Mouse (Mus musculus) kidney, adult 11 months (tissue): ENCODE measurements around the gene Rfx4.

Experiments
- DNase-seq: peaks from one replicate; pipeline ENCODE4 v3.0.0; 2022

Gene Rfx4

DNA sequence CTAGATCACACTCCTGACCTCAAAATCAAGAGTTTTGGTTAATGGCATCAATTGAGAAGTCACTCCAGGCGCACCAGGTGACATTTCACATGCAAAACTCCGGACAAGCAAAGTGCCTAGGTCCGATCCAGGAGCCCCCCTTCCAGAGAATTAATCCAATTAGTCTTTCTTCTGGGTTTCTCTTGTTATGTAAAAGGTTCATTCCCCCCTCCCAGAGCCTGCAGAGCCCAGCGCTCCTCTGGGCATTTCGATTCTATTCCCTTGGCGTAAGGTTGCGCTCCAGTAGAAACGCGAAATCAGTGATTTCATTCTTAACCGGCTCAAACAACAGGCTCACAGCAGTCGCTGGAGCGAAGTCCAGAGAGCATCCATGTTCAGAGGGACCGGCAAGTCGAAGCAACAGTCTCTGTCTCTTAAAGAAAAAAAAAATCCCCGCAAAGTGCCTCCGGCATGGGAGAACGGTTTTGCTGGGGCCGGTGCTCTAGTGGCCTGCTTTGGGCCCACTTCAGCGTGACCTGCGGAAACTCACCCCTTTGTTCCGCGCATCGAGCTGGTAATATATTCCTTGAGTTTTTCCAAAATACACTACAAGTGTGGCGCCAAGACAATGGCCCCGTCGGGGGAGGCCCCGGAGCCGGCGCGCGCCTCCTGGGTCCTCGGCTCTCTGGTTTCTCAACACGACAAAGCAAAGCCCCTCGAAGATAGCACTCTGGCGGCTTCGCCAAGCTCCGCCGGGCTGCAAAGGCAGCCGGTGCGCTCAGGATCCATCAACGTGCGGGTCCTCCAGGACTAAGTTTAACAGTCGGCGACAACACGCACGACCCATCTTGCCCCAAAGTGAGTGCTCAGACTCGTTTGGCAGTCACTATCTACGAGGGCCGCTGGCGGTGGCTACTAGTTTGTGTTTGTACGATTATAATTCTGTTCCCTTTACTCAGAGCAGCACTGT is 2.9 kb downstream of the Rfx4 start:
- peak; percentile 18 for DNase-seq

- DNase-seq, result no peak
Observed at GRCm38 (mm10) chr10:84759511-84760117, 3.8 kb downstream of the Rfx4 start.

GRCm38 (mm10) chr10:84760118-84761111 is 4.6 kb downstream of the Rfx4 start:
- no peak for DNase-seq

- DNase-seq, result no peak
Observed at GRCm38 (mm10) chr10:84768766-84769165, 12.9 kb downstream of the Rfx4 start.

DNA sequence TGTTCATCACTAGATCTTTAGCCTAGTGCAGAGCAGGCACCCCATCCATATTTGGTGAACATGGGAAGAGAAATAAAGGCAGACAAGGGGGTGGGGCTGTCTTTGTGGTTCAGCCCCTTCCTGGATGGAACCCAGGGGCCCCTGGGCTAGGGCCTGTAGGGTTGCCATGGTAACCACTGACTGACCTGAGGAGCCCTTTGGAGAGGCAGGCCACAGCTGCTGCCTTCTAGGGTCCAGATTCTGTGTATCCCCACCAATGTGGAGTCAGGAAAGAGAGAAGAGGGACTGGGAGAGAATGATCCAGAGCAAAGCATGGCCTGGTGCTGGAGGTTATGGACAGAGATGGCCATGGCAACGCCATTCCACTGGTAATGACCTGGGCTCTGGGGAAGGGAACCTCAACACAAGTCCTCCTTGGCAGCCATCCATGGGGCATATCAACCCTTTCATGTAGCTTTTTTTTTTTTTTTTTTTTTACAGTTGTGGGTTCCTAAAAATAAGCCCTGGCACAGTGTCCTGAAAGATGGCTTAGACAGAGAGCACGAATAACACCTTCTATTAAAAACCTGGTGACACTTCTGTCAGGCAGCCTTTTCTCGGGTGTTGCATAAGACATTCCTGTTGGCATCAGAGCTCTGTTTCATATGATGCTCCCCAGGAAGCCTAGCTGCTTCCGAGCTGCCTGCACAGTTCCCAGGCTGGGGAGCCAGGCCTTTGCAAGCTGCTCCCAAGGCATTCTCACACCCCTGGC is 16.7 kb downstream of the Rfx4 start:
- DNase-seq, result no peak

- DNase-seq, result no peak
Observed at GRCm38 (mm10) chr10:84773889-84774288, 18.0 kb downstream of the Rfx4 start.

- peak; percentile 55 for DNase-seq
Observed at GRCm38 (mm10) chr10:84774573-84774972, 18.7 kb downstream of the Rfx4 start.

GRCm38 (mm10) chr10:84777109-84777508 is 21.2 kb downstream of the Rfx4 start:
- DNase-seq, result no peak

DNA sequence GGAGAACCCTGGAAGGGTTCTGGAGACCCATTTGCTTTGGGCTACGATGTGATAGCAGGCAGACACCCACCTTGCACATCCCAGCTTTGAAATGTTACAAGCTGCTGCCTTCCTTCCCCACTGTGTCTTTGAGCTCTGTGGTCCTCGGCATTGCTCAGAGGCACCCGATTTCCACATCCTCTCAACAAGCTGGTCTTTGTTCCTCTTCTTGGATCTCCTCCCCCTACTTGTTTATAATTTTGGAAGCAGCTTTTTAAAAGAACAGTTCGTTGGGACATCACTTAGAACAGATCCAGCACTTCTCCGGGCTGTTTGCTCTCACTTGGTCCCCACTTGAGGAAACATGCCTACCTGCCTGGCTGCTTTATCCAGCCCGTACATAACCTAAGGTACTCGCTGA is 22.1 kb downstream of the Rfx4 start:
- no peak for DNase-seq

DNA sequence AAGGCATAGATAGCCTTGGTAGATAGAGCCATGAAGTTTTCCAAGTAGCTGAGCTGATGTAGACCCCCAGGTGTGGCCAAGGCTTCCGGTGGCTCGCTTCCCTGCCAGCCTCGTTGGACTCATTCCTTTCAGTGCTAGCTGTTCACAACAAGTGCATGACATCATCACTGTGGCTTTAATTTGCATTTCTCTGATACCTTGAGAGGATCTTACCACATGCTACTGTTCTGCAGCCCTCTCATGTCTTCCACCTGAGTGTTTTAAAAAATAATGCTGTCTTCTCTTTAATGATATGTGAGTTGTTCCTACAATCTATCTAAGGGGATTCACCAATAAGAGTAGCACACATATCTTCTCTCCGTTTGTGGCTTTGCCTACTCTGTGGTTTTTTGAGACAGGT is 25.0 kb downstream of the Rfx4 start:
- DNase-seq, result no peak

DNA sequence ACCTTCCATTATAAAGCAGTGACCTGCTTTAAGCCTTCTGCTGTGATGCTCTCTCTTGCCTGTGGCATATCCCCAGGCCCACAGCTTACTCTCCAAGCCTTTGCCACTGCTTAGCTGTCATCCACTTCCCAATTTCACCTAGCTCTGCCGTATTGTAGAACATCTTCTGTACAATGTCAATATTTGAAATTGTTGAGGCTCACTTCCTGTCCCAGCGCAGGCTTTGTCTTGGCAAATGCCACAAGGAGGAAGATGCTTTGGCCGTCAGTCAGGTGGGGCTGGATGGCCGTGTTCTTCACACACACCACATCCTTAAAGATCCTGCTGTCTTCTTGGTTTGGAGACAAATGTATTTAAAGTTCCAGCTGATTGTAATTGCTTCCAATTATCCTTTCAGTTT is 29.5 kb downstream of the Rfx4 start:
- no peak for DNase-seq

GRCm38 (mm10) chr10:84790323-84790722 is 34.5 kb downstream of the Rfx4 start:
- DNase-seq, result no peak

- DNase-seq, result no peak
Observed at GRCm38 (mm10) chr10:84791181-84791580, 35.3 kb downstream of the Rfx4 start.

DNA sequence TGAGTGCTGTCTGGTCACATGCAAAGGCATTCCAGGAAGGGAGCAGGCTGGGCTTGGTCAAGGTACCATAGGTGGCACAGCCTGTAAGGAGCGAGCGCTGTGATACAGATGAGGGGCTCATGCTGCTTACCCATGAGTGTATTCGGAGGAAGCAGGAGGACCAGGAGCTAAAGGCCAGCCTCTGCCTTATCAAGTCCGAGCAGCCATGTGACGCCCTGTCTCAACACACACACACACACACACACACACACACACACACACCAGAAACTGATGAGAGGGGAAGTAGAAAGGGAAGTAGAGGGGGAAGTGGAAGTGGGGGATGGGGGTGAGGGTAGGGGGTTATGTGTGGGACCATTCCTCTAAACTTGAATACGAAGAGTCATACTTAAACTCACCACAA is 45.7 kb downstream of the Rfx4 start:
- DNase-seq, result no peak

- DNase-seq, result no peak
Observed at GRCm38 (mm10) chr10:84803216-84803844, 47.5 kb downstream of the Rfx4 start.

- no peak for DNase-seq
Observed at GRCm38 (mm10) chr10:84805576-84805975, 49.7 kb downstream of the Rfx4 start.

GRCm38 (mm10) chr10:84807206-84807605 is 51.3 kb downstream of the Rfx4 start:
- DNase-seq, result no peak

GRCm38 (mm10) chr10:84810030-84810849 is 54.4 kb downstream of the Rfx4 start:
- no peak for DNase-seq

- DNase-seq, result no peak
Observed at GRCm38 (mm10) chr10:84811171-84811912, 55.5 kb downstream of the Rfx4 start.

GRCm38 (mm10) chr10:84811913-84812295 is 56.0 kb downstream of the Rfx4 start:
- DNase-seq, result no peak
